Mouse (Mus musculus) heart, adult 2 months (tissue): ENCODE measurements around the gene Bclaf1.
A peak's percentile ranks its signal among the peaks of the same experiment; 100 is the strongest.

Source experiments
- CTCF ChIP-seq: fragments of 200-600 bp; IDR thresholded peaks from 2 replicates; pipeline ENCODE4 v1.8.1; 2022; ENCODE audit warnings: antibody characterized with exemption, mild to moderate bottlenecking, moderate library complexity
- EP300 ChIP-seq: fragments of 200-500 bp; IDR thresholded peaks from 2 replicates; pipeline ENCODE4 v1.6.1; 2011; ENCODE audit warnings: low read depth, low read length, control low read depth; ENCODE audit not compliant: insufficient read depth
- POLR2A ChIP-seq: fragments of 200-500 bp; IDR thresholded peaks from 2 replicates; pipeline ENCODE4 v1.6.1; 2011; ENCODE audit warnings: mild to moderate bottlenecking, low read depth, low read length, control low read depth; ENCODE audit not compliant: insufficient read depth

DNA sequence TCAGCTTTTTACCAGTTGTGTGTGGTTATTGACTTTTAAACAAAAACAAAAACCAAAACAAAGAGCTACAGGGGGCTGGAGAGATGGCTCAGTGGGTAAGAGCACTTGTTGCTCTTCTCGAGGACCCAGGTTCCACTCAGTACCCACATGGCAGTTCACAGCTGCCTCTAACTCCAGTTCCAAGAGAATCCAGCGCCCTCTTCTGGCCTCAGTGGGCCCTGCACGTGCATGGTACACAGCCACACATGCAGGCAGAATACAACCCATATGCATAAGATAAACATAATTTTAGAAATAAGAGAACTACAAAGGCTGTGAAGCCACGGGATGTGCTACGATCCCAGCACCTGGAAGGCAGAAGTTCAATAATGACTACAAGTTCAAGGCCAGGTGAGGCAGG is 16.3 kb upstream of the Bclaf1 start:
- TF ChIP-seq CTCF (peak; percentile 31), POLR2A (no peak), EP300 (no peak)
